25 mouse cellular contexts compared by ENCODE assay signal in genomic region chr17:4891576-4891975, GRCm38 (mm10).
A peak's percentile ranks its signal among the peaks of the same experiment; 100 is the strongest.
DNase-seq lines count a peak whose midpoint lies in the region; ATAC-seq lines count a peak whose summit lies in the region.
"Had no signal": no experiment of that assay in that cellular context is flagged by ENCODE, and none has a peak within 500 bp of the region (broad histone marks: within the 10 kb centered on the region; RNA-seq: fewer than 3 reads in every experiment).

No protein-coding gene starts in this region.

- H3K4me3 ChIP-seq in heart, embryonic 10.5 days = no peak overlapping the region
- no peak overlapping the region for H3K4me3 ChIP-seq in heart, embryonic 11.5 days (ENCODE audit: low read depth, low read length)
- H3K4me3 ChIP-seq in kidney, embryonic 15.5 days (replicated peaks) = no peak overlapping the region
- H3K4me3 ChIP-seq in midbrain, embryonic 13.5 days (replicated peaks) = no peak overlapping the region
- H3K4me3 ChIP-seq: embryonic facial prominence, embryonic 12.5 days; embryonic facial prominence, embryonic 15.5 days; heart, embryonic 13.5 days; hindbrain, embryonic 12.5 days; intestine, embryonic 15.5 days had no signal

- H3K27me3 ChIP-seq in heart, embryonic 10.5 days (ENCODE audit: insufficient read depth, poor library complexity, severe bottlenecking) = no peaks in the 10 kb centered on the region
- no peaks in the 10 kb centered on the region for H3K27me3 ChIP-seq in heart, embryonic 11.5 days (ENCODE audit: control insufficient read depth, insufficient read depth, low read length)
- H3K27me3 ChIP-seq in kidney, embryonic 15.5 days = no peaks in the 10 kb centered on the region
- H3K27me3 ChIP-seq in midbrain, embryonic 13.5 days = no peaks in the 10 kb centered on the region
- H3K27me3 ChIP-seq: embryonic facial prominence, embryonic 12.5 days; embryonic facial prominence, embryonic 15.5 days; heart, embryonic 13.5 days; hindbrain, embryonic 12.5 days; intestine, embryonic 15.5 days had no signal

- H3K9ac ChIP-seq in heart, embryonic 11.5 days (ENCODE audit: low read depth, low read length) = no peak overlapping the region
- no peak overlapping the region for H3K9ac ChIP-seq in kidney, embryonic 15.5 days
- no peak overlapping the region for H3K9ac ChIP-seq in midbrain, embryonic 13.5 days (replicated peaks)
- H3K9ac ChIP-seq: embryonic facial prominence, embryonic 12.5 days; embryonic facial prominence, embryonic 15.5 days; forebrain, postnatal 0 days; heart, embryonic 13.5 days; hindbrain, embryonic 12.5 days; intestine, embryonic 15.5 days had no signal

- no peak overlapping the region for H3K4me2 ChIP-seq in heart, embryonic 11.5 days
- H3K4me2 ChIP-seq in kidney, embryonic 15.5 days = no peak overlapping the region
- H3K4me2 ChIP-seq in midbrain, embryonic 13.5 days (replicated peaks) = no peak overlapping the region
- H3K4me2 ChIP-seq: embryonic facial prominence, embryonic 12.5 days; embryonic facial prominence, embryonic 15.5 days; heart, embryonic 13.5 days; hindbrain, embryonic 12.5 days; intestine, embryonic 15.5 days had no signal

- no peaks in the 10 kb centered on the region for H3K9me3 ChIP-seq in heart, embryonic 10.5 days
- no peaks in the 10 kb centered on the region for H3K9me3 ChIP-seq in heart, embryonic 11.5 days (replicated peaks; ENCODE audit: control insufficient read depth, low read length)
- H3K9me3 ChIP-seq in kidney, embryonic 15.5 days (replicated peaks) = no peaks in the 10 kb centered on the region
- no peaks in the 10 kb centered on the region for H3K9me3 ChIP-seq in midbrain, embryonic 13.5 days
- H3K9me3 ChIP-seq: embryonic facial prominence, embryonic 12.5 days; embryonic facial prominence, embryonic 15.5 days; hindbrain, embryonic 12.5 days; intestine, embryonic 15.5 days had no signal

- intact Hi-C loops in heart, postnatal 14 days (cut with DNase I) = no loop called here

- H3K27ac ChIP-seq in heart, embryonic 10.5 days = no peak overlapping the region
- no peak overlapping the region for H3K27ac ChIP-seq in heart, embryonic 11.5 days (ENCODE audit: low read depth, low read length)
- H3K27ac ChIP-seq in kidney, embryonic 15.5 days = no peak overlapping the region
- no peak overlapping the region for H3K27ac ChIP-seq in midbrain, embryonic 13.5 days
- H3K27ac ChIP-seq: embryonic facial prominence, embryonic 12.5 days; embryonic facial prominence, embryonic 15.5 days; heart, embryonic 13.5 days; hindbrain, embryonic 12.5 days; intestine, embryonic 15.5 days had no signal

- DNase-seq in heart, embryonic 10.5 days (ENCODE audit: low spot score) = peak; percentile 61
- DNase-seq in kidney, postnatal 4 days = peak; percentile 41 to 55
- DNase-seq in heart, postnatal 14 days = peak; percentile 22 to 44
- DNase-seq in heart, postnatal 4 days = peak; percentile 7
- DNase-seq in frontal cortex, postnatal 10 days (ENCODE audit: low spot score in 2 of 2) = no peak
- DNase-seq: adrenal gland, adult 2 months; adrenal gland, postnatal 14 days; cerebellum, adult 11 months; cerebellum, adult 2 months; cerebellum, adult 9-11 months; cerebellum, postnatal 25 days; forebrain, postnatal 0 days; gastrocnemius, postnatal 10 days; gastrocnemius, postnatal 36 days had no signal

- no peaks in the 10 kb centered on the region for H3K4me1 ChIP-seq in heart, embryonic 10.5 days
- no peaks in the 10 kb centered on the region for H3K4me1 ChIP-seq in heart, embryonic 11.5 days (ENCODE audit: control insufficient read depth, insufficient read depth, low read length)
- H3K4me1 ChIP-seq in kidney, embryonic 15.5 days = no peaks in the 10 kb centered on the region
- no peaks in the 10 kb centered on the region for H3K4me1 ChIP-seq in midbrain, embryonic 13.5 days (replicated peaks)
- H3K4me1 ChIP-seq: embryonic facial prominence, embryonic 12.5 days; embryonic facial prominence, embryonic 15.5 days; heart, embryonic 13.5 days; hindbrain, embryonic 12.5 days; intestine, embryonic 15.5 days had no signal

- ATAC-seq in heart, embryonic 11.5 days (replicated peaks; ENCODE audit: insufficient number of reproducible peaks, low FRiP score, low TSS enrichment) = no peak
- ATAC-seq in kidney, embryonic 15.5 days (replicated peaks; ENCODE audit: low FRiP score) = no peak
- no peak for ATAC-seq in midbrain, embryonic 13.5 days
- ATAC-seq: CD4-positive, CD25-positive, alpha-beta regulatory T cell, adult 4 months; forebrain, embryonic 14.5 days; forebrain, postnatal 0 days; hindbrain, embryonic 16.5 days; intestine, embryonic 15.5 days had no signal

- WGBS in heart, embryonic 10.5 days = 82% methylated on average over 8 of the region's 8 CpGs
- WGBS in heart, embryonic 11.5 days (ENCODE audit: insufficient replicate concordance) = 75% methylated on average over 8 of the region's 8 CpGs
- WGBS in kidney, embryonic 15.5 days = 78% methylated on average over 8 of the region's 8 CpGs
- 92% methylated on average over 8 of the region's 8 CpGs for WGBS in midbrain, embryonic 13.5 days

- H3K36me3 ChIP-seq in heart, embryonic 10.5 days = no peaks in the 10 kb centered on the region
- H3K36me3 ChIP-seq in heart, embryonic 11.5 days (ENCODE audit: control insufficient read depth, insufficient read depth, low read length) = no peaks in the 10 kb centered on the region
- H3K36me3 ChIP-seq in kidney, embryonic 15.5 days = no peaks in the 10 kb centered on the region
- H3K36me3 ChIP-seq in midbrain, embryonic 13.5 days = no peaks in the 10 kb centered on the region
- H3K36me3 ChIP-seq: embryonic facial prominence, embryonic 12.5 days; embryonic facial prominence, embryonic 15.5 days; heart, embryonic 13.5 days; hindbrain, embryonic 12.5 days; intestine, embryonic 15.5 days had no signal

Comparison
In these comparisons a context has a peak if more than half of its experiments do, and no peak if none do; other contexts are left out.
1. DNase-seq: peak in heart, embryonic 10.5 days (single experiment), kidney, postnatal 4 days (2 of 2), heart, postnatal 14 days (2 of 2) and heart, postnatal 4 days (single experiment); none in frontal cortex, postnatal 10 days (0 of 2).